Mouse (Mus musculus) liver, adult 2 months (tissue): ENCODE measurements around the gene Mical2.

Source experiments
- CTCF ChIP-seq: fragments of 200-500 bp; IDR thresholded peaks from 2 replicates; pipeline ENCODE4 v1.5.1; 2011; ENCODE audit warnings: low read depth, low read length, control low read depth
- POLR2A ChIP-seq: fragments of 200-500 bp; IDR thresholded peaks from 2 replicates; pipeline ENCODE4 v1.6.1; 2011; ENCODE audit warnings: low read length, control low read depth; ENCODE audit not compliant: insufficient read depth; ENCODE audit errors: extremely low read depth

DNA sequence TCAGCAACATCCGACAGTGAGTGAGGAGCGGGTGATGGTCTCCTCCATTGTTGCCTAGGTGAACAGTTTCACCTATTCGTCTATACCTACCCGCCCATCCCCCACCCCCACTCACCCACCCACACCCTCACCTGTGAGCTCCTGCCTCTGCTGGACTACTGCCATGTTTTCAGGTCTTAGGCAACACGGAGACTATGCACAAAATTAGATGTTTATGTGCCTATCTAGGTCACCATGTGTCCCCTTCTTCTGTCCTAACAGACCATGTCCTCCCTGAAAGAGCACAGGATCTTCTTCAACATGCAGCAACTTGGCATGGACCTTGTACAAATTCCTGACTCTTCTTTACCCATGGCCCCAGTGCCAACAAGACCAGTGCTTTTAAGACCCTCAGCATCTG lies 74.5 kb downstream of the Mical2 start:
- TF ChIP-seq POLR2A (no peak), CTCF (no peak)
